Mouse (Mus musculus) cerebral cortex, adult 2 months (tissue): ENCODE data around the gene A730046J19Rik.

ENCODE experiments used
- WGBS: fragments of 180-500 bp; shearing (Covaris S2); methylation state at CpG from one replicate; pipeline ENCODE4 v1.1.7; 2018; 5-methylcytosine and 5-hydroxymethylcytosine counted together

Gene A730046J19Rik

GRCm38 (mm10) chrX:144153523-144153922, at the start of gene A730046J19Rik:
TSS of gene A730046J19Rik (plus strand) at chrX:144153695.
- WGBS, result 5% methylated on average over 8 of the region's 8 CpGs

GRCm38 (mm10) chrX:144104619-144105416, 48.7 kb upstream of the A730046J19Rik start:
- WGBS, result 46% methylated on average over 2 of the region's 2 CpGs

DNA sequence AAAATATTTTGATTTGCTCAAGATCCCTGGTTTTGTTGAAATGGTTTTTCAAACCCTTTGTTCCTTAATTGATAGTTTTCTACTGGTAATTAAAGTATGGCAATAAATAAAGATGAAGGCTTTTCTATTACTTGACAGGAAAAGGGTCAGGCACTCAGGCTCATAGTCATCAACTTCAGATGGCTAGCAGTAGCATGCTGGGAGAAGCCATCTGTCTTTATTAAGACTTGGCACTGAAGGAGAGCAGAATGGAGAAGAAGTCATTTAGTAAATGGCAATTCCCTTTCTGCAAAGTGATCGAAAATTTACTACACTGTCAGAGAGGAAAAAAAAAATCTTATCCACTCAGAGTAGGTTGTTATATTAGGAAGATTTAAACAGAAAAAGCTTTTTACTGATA, 17.2 kb upstream of the A730046J19Rik start:
- 77% methylated on average over 1 of the region's 1 CpGs for WGBS

DNA sequence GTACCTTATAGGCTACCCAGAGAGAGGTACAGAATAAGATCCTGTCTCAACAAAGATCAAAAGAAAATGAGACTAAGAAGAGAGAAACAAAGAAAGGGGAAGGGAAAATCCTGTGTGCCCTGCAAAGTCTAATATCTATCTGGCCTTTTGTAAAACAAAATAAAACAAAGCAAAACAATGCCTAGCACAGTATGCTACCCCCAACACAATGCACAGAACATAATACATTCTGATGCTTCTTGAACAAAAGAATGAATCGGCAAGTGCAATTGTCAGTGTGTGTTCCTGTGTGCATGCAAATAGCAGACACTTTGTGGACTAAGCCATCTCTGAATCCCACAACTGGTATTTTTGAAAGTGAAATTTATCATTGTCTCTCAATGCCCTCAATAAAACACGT, 3.5 kb upstream of the A730046J19Rik start:
- WGBS, result 59% methylated on average over 2 of the region's 2 CpGs

DNA sequence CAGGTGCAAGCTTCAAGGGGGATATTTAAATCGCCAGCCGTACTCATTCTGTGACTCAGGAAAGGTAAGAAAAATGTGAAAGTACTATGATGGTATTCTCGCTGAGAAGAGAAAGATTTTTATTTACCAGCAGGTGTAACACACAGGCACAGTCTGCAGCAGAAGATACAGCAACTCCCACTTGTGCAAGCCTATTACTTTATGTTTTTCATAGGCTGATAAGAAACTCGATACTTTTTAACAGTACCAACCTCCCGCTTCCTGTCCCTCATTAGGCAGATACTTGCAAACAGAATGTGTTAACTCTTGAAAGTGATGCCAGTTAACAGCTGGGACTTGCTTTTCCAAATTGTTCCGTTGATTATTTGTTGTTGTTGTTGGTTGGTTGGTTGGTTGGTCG, 616 bp downstream of the A730046J19Rik start:
- WGBS, result 21% methylated on average over 7 of the region's 7 CpGs

DNA sequence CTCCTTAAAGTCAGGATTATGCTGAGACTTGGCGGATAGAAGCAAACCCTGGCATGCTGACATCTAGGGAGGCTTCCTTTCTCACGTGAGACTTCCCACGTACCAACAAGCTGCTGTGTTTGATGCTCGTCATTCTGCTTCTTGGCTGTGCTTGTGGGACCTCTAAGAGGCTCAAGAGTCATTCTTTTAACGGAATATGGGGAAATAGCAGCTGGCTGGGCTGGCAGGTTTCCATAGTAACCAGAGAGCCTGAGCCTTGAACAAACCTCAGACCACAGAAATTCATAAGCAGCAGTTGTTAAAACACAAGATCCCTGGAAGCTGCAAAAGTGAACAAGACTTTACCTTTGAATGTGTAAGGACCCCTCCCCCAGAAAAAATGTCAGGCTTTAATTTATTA, 9.4 kb downstream of the A730046J19Rik start:
- WGBS, result 22% methylated on average over 5 of the region's 5 CpGs
